Mouse (Mus musculus) c-Kit-positive CD71-negative TER-119-negative erythroid progenitor cells, embryonic 14.5 days (primary cell): ENCODE results near the gene Igll1.
"Not testable (repeated sequence)": the region's sequence is repeated elsewhere in the genome, so short reads cannot be mapped to it uniquely, and the experiment has no call there.

Experiments
- DNase-seq: peaks from one replicate; pipeline ENCODE4 v3.0.0-alpha.2; 2013; ENCODE audit warnings: low read depth

Igll1 gene

DNA sequence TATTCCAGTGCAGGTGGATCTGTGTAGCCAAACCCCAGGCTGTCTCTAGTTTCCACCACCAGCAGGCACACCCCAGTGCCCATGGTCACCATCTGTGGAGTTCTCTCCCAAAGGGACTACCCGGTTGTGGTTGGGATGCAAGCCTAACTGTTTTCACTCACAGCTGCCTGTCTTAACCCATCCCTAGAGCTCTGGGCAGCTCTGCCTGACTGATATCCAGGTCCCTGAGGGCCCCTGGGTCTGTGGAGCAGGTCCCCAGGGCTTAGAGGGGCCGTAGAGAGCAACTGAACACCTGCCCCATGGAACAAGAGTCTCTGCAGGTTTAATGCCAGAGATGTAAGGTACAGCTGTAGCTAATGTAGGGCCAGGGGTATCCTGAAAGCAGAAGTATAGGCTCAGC lies at the start of gene Igll1:
TSS of gene Igll1 (minus strand) at position 8 of the 400 bp plus-strand sequence.
- no peak for DNase-seq

GRCm38 (mm10) chr16:16913440-16913839 lies 49.7 kb upstream of the Igll1 start:
- DNase-seq: no peak

GRCm38 (mm10) chr16:16911641-16912597 lies 48.1 kb upstream of the Igll1 start:
- DNase-seq: peak; percentile 53

- DNase-seq: no peak
Observed at GRCm38 (mm10) chr16:16907799-16908198, 44.0 kb upstream of the Igll1 start.

DNA sequence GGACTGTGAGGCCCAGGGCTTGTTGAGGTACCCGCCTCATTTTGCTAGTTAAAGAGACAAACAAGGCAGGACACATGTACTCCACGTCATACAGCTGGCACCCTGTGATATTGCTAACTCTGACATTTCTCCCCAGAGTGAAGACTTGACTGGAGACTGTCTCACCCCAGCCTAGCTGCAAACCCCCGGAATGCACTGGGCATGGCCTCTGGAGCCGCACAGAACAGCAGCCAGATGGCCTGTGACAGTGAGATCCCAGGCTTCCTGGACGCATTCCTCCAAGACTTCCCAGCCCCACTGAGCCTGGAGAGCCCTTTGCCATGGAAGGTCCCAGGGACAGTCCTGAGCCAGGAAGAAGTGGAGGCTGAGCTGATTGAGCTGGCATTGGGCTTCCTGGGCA lies 39.4 kb upstream of the Igll1 start:
- DNase-seq: no peak

DNA sequence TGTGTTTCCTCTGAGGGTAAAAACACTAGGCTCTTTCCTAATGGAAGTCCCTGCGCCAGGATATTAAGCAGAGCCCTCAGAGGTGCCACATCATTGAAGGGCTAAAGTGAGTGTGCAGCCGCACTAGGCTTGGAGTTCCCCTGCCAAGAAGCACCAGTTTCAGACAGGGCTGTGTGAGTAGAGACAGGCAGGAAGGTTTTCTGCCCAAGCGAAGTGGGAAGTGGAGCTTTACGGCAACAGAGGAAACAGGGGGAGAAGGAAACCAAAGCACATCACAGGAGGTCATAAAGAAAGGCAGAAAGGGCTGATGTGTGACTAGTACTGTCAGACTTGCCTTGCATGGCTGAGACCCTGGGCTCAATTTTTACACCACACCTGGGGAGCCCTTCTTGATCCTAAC lies 38.5 kb upstream of the Igll1 start:
- no peak for DNase-seq

GRCm38 (mm10) chr16:16897056-16897584 lies 33.3 kb upstream of the Igll1 start:
- DNase-seq: no peak

- peak; percentile 89 for DNase-seq
Observed at GRCm38 (mm10) chr16:16896382-16897055, 32.7 kb upstream of the Igll1 start, which contains the start of gene Ppm1f. Gene Ppm1f, plus strand, starts transcription at chr16:16896469.

- peak; percentile 35 for DNase-seq
Observed at GRCm38 (mm10) chr16:16896015-16896381, 32.2 kb upstream of the Igll1 start.

DNA sequence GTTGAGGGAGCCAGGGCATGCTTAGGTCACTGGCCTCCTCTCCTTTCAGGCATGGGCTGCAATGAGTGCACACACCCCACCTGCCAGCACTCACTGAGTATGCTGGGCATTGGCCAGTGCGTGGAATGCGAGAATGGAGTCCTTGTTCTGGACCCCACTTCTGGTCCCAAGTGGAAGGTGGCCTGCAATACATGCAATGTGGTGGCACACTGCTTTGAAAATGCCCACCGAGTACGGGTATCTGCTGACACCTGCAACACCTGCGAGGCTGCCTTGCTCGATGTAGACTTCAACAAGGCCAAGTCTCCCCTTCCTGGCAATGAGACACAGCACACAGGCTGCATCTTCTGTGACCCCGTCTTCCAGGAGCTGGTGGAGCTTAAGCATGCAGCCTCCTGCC lies 28.6 kb upstream of the Igll1 start:
- no peak for DNase-seq

GRCm38 (mm10) chr16:16888341-16888740 lies 24.6 kb upstream of the Igll1 start:
- no peak for DNase-seq

DNA sequence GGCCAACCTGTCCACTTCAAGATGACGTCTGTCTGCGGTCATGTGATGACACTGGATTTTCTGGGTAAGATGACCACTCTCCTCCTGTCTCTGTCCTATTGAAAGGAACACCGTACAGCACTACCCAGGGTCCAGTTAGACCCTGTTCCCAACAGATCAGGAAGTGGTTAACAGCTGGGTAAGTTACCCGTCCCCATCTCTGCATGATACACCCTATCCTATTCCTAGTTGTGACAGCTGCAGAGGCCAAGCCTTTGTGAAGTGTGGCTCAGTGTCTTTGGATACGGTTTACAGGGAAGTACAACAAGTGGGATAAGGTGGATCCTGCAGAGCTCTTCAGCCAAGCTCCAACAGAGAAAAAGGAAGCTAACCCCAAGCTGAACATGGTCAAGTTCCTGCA lies 15.2 kb upstream of the Igll1 start:
- no peak for DNase-seq

- DNase-seq: peak; percentile 91
Observed at GRCm38 (mm10) chr16:16870617-16871331, 7.0 kb upstream of the Igll1 start, which contains the start of the genes Top3b and Vpreb1. Gene Top3b, plus strand, starts transcription at chr16:16870736. Gene Vpreb1, minus strand, starts transcription at chr16:16870843.

GRCm38 (mm10) chr16:16870241-16870616 lies 6.4 kb upstream of the Igll1 start:
- DNase-seq: no peak

GRCm38 (mm10) chr16:16865696-16866561 lies 2.1 kb upstream of the Igll1 start:
- DNase-seq: no peak

GRCm38 (mm10) chr16:16865217-16865616 lies 1.4 kb upstream of the Igll1 start:
- DNase-seq: peak; percentile 32

GRCm38 (mm10) chr16:16862288-16862687 lies 1.5 kb downstream of the Igll1 start:
- DNase-seq: no peak

- DNase-seq: no peak
Observed at GRCm38 (mm10) chr16:16856731-16857476, 6.9 kb downstream of the Igll1 start.

DNA sequence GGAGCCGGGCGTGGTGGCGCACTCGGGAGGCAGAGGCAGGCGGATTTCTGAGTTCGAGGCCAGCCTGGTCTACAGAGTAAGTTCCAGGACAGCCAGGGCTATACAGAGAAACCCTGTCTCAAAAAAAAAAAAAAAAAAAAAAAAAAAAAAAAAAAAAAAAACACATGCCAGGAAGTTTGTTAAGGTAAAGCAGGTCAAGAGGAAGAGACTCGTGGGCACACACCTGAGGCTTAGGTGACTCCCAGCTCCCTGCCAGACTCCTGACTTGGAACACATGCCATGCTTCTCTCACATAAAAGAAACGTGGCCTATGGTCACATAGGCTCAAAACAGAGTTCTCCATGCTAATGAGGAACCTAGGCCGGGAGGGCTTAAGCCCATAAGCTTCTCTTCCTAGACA lies 7.7 kb downstream of the Igll1 start:
- not testable (repeated sequence) for DNase-seq

- no peak for DNase-seq
Observed at GRCm38 (mm10) chr16:16855541-16855940, 8.2 kb downstream of the Igll1 start.
